Mouse (Mus musculus) forebrain, embryonic 15.5 days (tissue): Measurements from ENCODE around the gene Selenos. TPM values are rescaled to one million over a fixed set of nuclear protein-coding genes. Genes with fewer than 3 reads are reported as not detected.
A peak's percentile ranks its signal among the peaks of the same experiment; 100 is the strongest.

Source experiments
- ATAC-seq: fragments of 200-750 bp; cut with Nextera tagmentation; replicated peaks from 2 replicates; pipeline ENCODE4 v1.8.0; 2017; ENCODE audit warnings: mild to moderate bottlenecking, moderate TSS enrichment, moderate library complexity
- H3K27ac ChIP-seq: fragments of 300-500 bp; sonication (generic); replicated peaks from 2 replicates; pipeline ENCODE4 v1.5.1; 2015; ENCODE audit warnings: mild to moderate bottlenecking, inconsistent platforms
- H3K27me3 ChIP-seq: fragments of 300-500 bp; sonication (generic); 2 replicates; pipeline ENCODE4 v1.6.1; 2015; ENCODE audit warnings: inconsistent platforms
- H3K36me3 ChIP-seq: fragments of 300-500 bp; sonication (generic); 2 replicates; pipeline ENCODE4 v1.6.1; 2015; ENCODE audit warnings: mild to moderate bottlenecking, inconsistent platforms
- H3K4me1 ChIP-seq: fragments of 300-500 bp; sonication (generic); 2 replicates; pipeline ENCODE4 v1.6.1; 2015; ENCODE audit warnings: inconsistent platforms
- H3K4me2 ChIP-seq: fragments of 300-500 bp; sonication (generic); replicated peaks from 2 replicates; pipeline ENCODE4 v1.6.1; 2015; ENCODE audit warnings: mild to moderate bottlenecking, inconsistent platforms
- H3K4me3 ChIP-seq: fragments of 300-500 bp; sonication (generic); 2 replicates; pipeline ENCODE4 v1.5.1; 2015; ENCODE audit warnings: mild to moderate bottlenecking, inconsistent platforms
- H3K9ac ChIP-seq: fragments of 300-500 bp; sonication (generic); replicated peaks from 2 replicates; pipeline ENCODE4 v1.6.1; 2015; ENCODE audit warnings: mild to moderate bottlenecking, inconsistent platforms
- H3K9me3 ChIP-seq: fragments of 300-500 bp; sonication (generic); 2 replicates; pipeline ENCODE4 v1.6.1; 2016; ENCODE audit warnings: inconsistent platforms
- WGBS: fragments of 180-500 bp; shearing (Covaris S2); methylation state at CpG from one replicate; pipeline ENCODE4 v1.1.7; 2015; ENCODE audit warnings: mixed read lengths; 5-methylcytosine and 5-hydroxymethylcytosine counted together
- polyA plus RNA-seq: library from polyadenylated mRNA; unstranded; fragments of >200 nt; fragmentation: Nextera tagmentation; extraction: Ambion mirVana; gene quantifications from 2 replicates; pipeline ENCODE4 v1.2.1, GENCODE M21; 2015

Gene Selenos
- polyA plus RNA-seq, 1 experiment from 2014 or later: 81.0 TPM

- peaks cover 19% of the 10 kb centered on the region for H3K4me1 ChIP-seq
- H3K27me3 ChIP-seq: no peaks in the 10 kb centered on the region
- ATAC-seq: no peak
- no peak overlapping the region for H3K4me2 ChIP-seq
- no peak overlapping the region for H3K9ac ChIP-seq
- H3K27ac ChIP-seq: 0 out of 2 replicates have a peak overlapping the region, but pooled peaks have one; percentile 23
- H3K4me3 ChIP-seq: no peak overlapping the region
- 49% methylated on average over 3 of the region's 3 CpGs for WGBS
- peaks cover 17% of the 10 kb centered on the region for H3K36me3 ChIP-seq
- H3K9me3 ChIP-seq: no peaks in the 10 kb centered on the region
These were observed 49.4 kb downstream of the Selenos start for GRCm38 (mm10) chr7:66128857-66129256.

GRCm38 (mm10) chr7:66130296-66130695 lies 50.8 kb downstream of the Selenos start:
- Histone ChIP-seq H3K9ac (no peak overlapping the region), H3K4me3 (no peak overlapping the region), H3K4me1 (peaks cover 17% of the 10 kb centered on the region), H3K36me3 (peaks cover 16% of the 10 kb centered on the region), H3K27ac (no peak overlapping the region), H3K4me2 (no peak overlapping the region), H3K27me3 (no peaks in the 10 kb centered on the region), H3K9me3 (no peaks in the 10 kb centered on the region)
- no peak for ATAC-seq
- 92% methylated on average over 2 of the region's 2 CpGs for WGBS

GRCm38 (mm10) chr7:66131776-66132421 lies 52.5 kb downstream of the Selenos start:
- ATAC-seq: no peak
- 91% methylated on average over 4 of the region's 4 CpGs for WGBS

GRCm38 (mm10) chr7:66134154-66134553 lies 54.7 kb downstream of the Selenos start:
- H3K9ac ChIP-seq: no peak overlapping the region
- no peak overlapping the region for H3K4me2 ChIP-seq
- peaks cover 11% of the 10 kb centered on the region; the same call in 1 of the 2 replicates for H3K36me3 ChIP-seq
- no peaks in the 10 kb centered on the region for H3K27me3 ChIP-seq
- ATAC-seq: no peak
- no peak overlapping the region for H3K27ac ChIP-seq
- WGBS: 94% methylated on average over 3 of the region's 3 CpGs
- H3K4me1 ChIP-seq: peaks cover 43% of the 10 kb centered on the region
- H3K9me3 ChIP-seq: no peaks in the 10 kb centered on the region
- H3K4me3 ChIP-seq: no peak overlapping the region

More at GRCm38 (mm10) chr7:66131776-66132421, 52.5 kb downstream of the Selenos start:
- Histone ChIP-seq H3K9me3 (no peaks in the 10 kb centered on the region), H3K27ac (no peak overlapping the region), H3K4me3 (no peak overlapping the region), H3K9ac (no peak overlapping the region), H3K36me3 (peaks cover 11% of the 10 kb centered on the region; the same call in 1 of the 2 replicates), H3K4me2 (no peak overlapping the region), H3K27me3 (no peaks in the 10 kb centered on the region), H3K4me1 (peaks cover 32% of the 10 kb centered on the region)

GRCm38 (mm10) chr7:66135644-66136043 lies 56.2 kb downstream of the Selenos start:
- H3K9me3 ChIP-seq: no peaks in the 10 kb centered on the region
- H3K9ac ChIP-seq: no peak overlapping the region
- H3K4me2 ChIP-seq: no peak overlapping the region
- H3K27ac ChIP-seq: no peak overlapping the region
- no peak overlapping the region for H3K4me3 ChIP-seq
- peaks cover 7% of the 10 kb centered on the region; the same call in 1 of the 2 replicates for H3K36me3 ChIP-seq
- peaks cover 54% of the 10 kb centered on the region for H3K4me1 ChIP-seq
- H3K27me3 ChIP-seq: no peaks in the 10 kb centered on the region
- no peak for ATAC-seq
- WGBS: 79% methylated on average over 3 of the region's 3 CpGs

GRCm38 (mm10) chr7:66136187-66136586 lies 56.7 kb downstream of the Selenos start:
- H3K9ac ChIP-seq: no peak overlapping the region
- peaks cover 59% of the 10 kb centered on the region for H3K4me1 ChIP-seq
- no peak overlapping the region for H3K4me2 ChIP-seq
- H3K27me3 ChIP-seq: no peaks in the 10 kb centered on the region
- peaks cover 5% of the 10 kb centered on the region; the same call in 1 of the 2 replicates for H3K36me3 ChIP-seq
- H3K27ac ChIP-seq: no peak overlapping the region; the same call in 1 of the 2 replicates
- ATAC-seq: no peak
- H3K9me3 ChIP-seq: no peaks in the 10 kb centered on the region
- no peak overlapping the region for H3K4me3 ChIP-seq

- Histone ChIP-seq H3K4me3 (no peak overlapping the region), H3K4me2 (no peak overlapping the region), H3K27me3 (no peaks in the 10 kb centered on the region), H3K4me1 (peaks cover 70% of the 10 kb centered on the region), H3K27ac (no peak overlapping the region), H3K9ac (no peak overlapping the region), H3K36me3 (no peaks in the 10 kb centered on the region), H3K9me3 (no peaks in the 10 kb centered on the region)
- no peak for ATAC-seq
- 93% methylated on average over 4 of the region's 4 CpGs for WGBS
These were observed 57.9 kb downstream of the Selenos start for GRCm38 (mm10) chr7:66137309-66137708.

- Histone ChIP-seq H3K9me3 (no peaks in the 10 kb centered on the region), H3K9ac (no peak overlapping the region), H3K27me3 (no peaks in the 10 kb centered on the region), H3K36me3 (no peaks in the 10 kb centered on the region), H3K4me3 (no peak overlapping the region), H3K27ac (0 out of 2 replicates have a peak overlapping the region, but pooled peaks have one; percentile 8), H3K4me2 (no peak overlapping the region), H3K4me1 (peaks cover 76% of the 10 kb centered on the region)
- 10% methylated on average over 4 of the region's 4 CpGs for WGBS
- ATAC-seq: no peak
These were observed 58.9 kb downstream of the Selenos start for GRCm38 (mm10) chr7:66138301-66138700.

GRCm38 (mm10) chr7:66138878-66139277 lies 59.4 kb downstream of the Selenos start:
- Histone ChIP-seq H3K27ac (no peak overlapping the region), H3K36me3 (no peaks in the 10 kb centered on the region), H3K9ac (no peak overlapping the region), H3K4me3 (no peak overlapping the region), H3K9me3 (no peaks in the 10 kb centered on the region), H3K4me2 (no peak overlapping the region), H3K27me3 (no peaks in the 10 kb centered on the region), H3K4me1 (peaks cover 79% of the 10 kb centered on the region)
- no peak for ATAC-seq
- 92% methylated on average over 5 of the region's 5 CpGs for WGBS

Other genes with a start within 250 kb of the Selenos start
- gene Pcsk6, start 217.9 kb upstream of the Selenos start, polyA plus RNA-seq: 0.71 and 1.0 TPM in 2 replicates
- not detected in 2 replicates for gene Gm45213, start 36.0 kb upstream of the Selenos start, polyA plus RNA-seq
- gene Snrpa1, start 20.6 kb upstream of the Selenos start, polyA plus RNA-seq: 147 and 156 TPM in 2 replicates
- gene Chsy1, start 29.9 kb downstream of the Selenos start, polyA plus RNA-seq: 13.3 and 13.8 TPM in 2 replicates